Mouse (Mus musculus) testis, adult 2 months (tissue): Measurements from ENCODE around the gene Itm2b. TPM values are rescaled to one million over a fixed set of nuclear protein-coding genes. Genes with fewer than 3 reads are reported as not detected.

ENCODE experiments used
- H3K27ac ChIP-seq: fragments of 200-500 bp; 2 replicates; pipeline ENCODE4 v1.5.1; 2012; ENCODE audit warnings: low read depth, low read length; ENCODE audit not compliant: control insufficient read depth, insufficient read depth
- H3K27me3 ChIP-seq: fragments of 200-500 bp; 2 replicates; pipeline ENCODE4 v1.6.1; 2012; ENCODE audit warnings: mild to moderate bottlenecking, low read length, moderate library complexity; ENCODE audit not compliant: control insufficient read depth, insufficient read depth
- H3K36me3 ChIP-seq: fragments of 200-500 bp; 2 replicates; pipeline ENCODE4 v1.6.1; 2012; ENCODE audit warnings: mild to moderate bottlenecking, low read length; ENCODE audit not compliant: control insufficient read depth, insufficient read depth
- H3K4me1 ChIP-seq: fragments of 200-500 bp; 2 replicates; pipeline ENCODE4 v1.6.1; 2012; ENCODE audit warnings: low read length; ENCODE audit not compliant: control insufficient read depth, insufficient read depth
- H3K4me3 ChIP-seq: fragments of 200-500 bp; 2 replicates; pipeline ENCODE4 v1.5.1; 2012; ENCODE audit warnings: low read depth, mild to moderate bottlenecking, low read length, moderate library complexity, mixed read lengths; ENCODE audit not compliant: control insufficient read depth
- CTCF ChIP-seq: fragments of 200-500 bp; IDR thresholded peaks from 2 replicates; pipeline ENCODE4 v1.5.1; 2012; ENCODE audit warnings: low read depth, mild to moderate bottlenecking, inconsistent platforms, low read length, moderate library complexity; ENCODE audit not compliant: control insufficient read depth, insufficient read depth, insufficient replicate concordance
- POLR2A ChIP-seq: fragments of 200-500 bp; IDR thresholded peaks from 2 replicates; pipeline ENCODE4 v1.6.1; 2012; ENCODE audit warnings: low read depth, mild to moderate bottlenecking, inconsistent platforms, low read length, moderate library complexity; ENCODE audit not compliant: control insufficient read depth
- polyA plus RNA-seq: library from polyadenylated mRNA; depleted of rRNA; stranded (reverse); fragments of >200 nt; gene quantifications from 2 replicates; pipeline ENCODE4 v1.2.3, GENCODE M21; 2012

The Itm2b gene
- polyA plus RNA-seq, 1 experiment: 330 TPM

DNA sequence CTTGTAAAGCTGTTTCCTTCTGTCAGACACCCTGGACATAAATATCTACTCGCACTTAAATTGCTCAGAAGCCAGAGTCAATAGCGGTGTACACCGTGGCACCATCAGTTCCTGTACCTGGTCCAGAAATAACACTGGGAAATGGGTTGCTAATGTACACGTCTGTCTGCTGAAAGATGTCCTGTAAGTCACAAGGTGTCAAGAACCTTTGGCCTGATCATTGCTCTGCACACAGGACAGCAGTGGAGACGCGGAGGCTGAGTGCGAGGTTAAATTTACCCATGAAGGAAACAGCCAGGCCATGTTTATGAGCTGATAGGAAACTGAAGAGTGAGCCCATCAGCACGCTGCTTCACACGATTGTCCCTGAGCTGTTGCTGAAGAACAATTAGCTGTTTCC lies 37.8 kb downstream of the Itm2b start:
- Histone ChIP-seq H3K4me3 (no peak overlapping the region), H3K27ac (no peak overlapping the region), H3K27me3 (no peaks in the 10 kb centered on the region), H3K36me3 (no peaks in the 10 kb centered on the region), H3K4me1 (no peaks in the 10 kb centered on the region)
- no peak for TF ChIP-seq POLR2A
- no peak for TF ChIP-seq CTCF

DNA sequence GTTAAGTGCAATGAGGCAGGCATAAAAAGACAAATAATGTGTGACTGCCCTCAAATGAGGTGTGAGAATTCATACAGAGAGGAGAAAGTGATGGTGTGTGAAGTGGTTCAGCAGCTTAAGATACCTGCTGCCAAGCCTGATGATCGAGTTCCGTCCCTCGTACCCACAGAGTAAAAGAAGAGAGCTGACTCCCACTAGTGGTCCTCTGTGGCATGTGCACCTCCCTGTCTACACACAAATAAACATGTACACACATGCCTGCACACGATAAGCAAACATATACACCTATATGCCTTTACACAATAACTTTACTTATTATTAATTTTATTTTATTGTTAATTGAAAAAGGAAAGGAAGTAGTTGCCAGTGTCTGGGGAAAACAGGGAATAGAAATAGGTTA lies 39.5 kb downstream of the Itm2b start:
- Histone ChIP-seq H3K4me3 (no peak overlapping the region), H3K36me3 (no peaks in the 10 kb centered on the region), H3K27me3 (no peaks in the 10 kb centered on the region), H3K27ac (no peak overlapping the region), H3K4me1 (no peaks in the 10 kb centered on the region)
- TF ChIP-seq CTCF: no peak
- no peak for TF ChIP-seq POLR2A

DNA sequence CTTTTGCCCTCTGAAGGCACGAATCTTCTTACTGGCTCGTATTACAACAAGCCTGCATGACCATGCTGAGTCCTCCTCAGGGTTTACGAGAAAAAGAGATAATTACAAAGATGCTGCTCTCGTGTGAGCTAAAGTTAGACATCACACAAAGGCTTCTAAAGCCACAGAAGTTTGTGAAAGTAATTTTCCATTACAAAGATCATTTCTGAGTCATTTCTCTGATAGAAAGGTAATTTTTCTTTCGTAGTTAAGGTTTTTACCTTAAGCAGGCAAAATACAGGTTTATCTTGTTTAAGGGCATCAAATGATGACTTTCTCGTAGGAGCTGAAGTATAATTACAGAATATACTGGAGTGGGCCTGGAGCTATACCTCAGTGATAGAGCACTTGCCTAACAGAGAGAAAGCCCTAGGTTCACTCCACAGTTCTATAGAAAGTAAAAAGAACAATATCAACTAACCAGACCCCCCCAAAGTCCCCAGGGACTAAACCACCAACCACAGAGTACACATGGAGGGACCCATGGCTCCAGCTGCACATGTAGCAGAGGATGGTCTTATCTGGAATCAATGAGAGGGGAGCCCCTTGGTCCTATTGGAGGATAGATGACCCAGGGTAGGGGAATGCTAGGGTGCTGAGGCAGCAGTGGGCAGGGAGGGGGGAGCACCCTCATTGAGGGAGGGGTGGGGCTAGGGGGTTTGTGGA lies 44.9 kb downstream of the Itm2b start:
- no peaks in the 10 kb centered on the region for H3K27me3 ChIP-seq
- no peak overlapping the region for H3K27ac ChIP-seq
- no peak overlapping the region for H3K4me3 ChIP-seq
- H3K36me3 ChIP-seq: no peaks in the 10 kb centered on the region
- no peak for TF ChIP-seq POLR2A
- peaks cover 3% of the 10 kb centered on the region for H3K4me1 ChIP-seq

DNA sequence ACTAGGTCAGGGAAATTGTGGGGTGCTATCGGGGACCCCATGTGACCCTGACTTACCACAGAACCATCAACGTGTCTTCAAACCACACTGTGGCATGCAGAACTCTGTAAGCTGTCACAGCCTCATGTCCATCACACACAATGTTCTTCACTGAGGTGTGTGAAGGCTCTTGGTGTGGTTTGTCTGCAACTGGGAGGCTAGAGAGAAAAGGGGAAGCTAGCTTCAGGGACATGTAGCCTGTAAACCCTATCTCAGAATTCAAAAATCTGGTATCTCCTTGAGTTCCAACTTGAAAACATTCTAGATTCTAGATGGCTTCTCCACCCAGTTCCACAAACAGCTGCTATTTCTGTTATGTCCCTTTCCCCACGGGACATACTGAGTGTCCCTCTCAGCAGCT lies 45.5 kb downstream of the Itm2b start:
- H3K27me3 ChIP-seq: no peaks in the 10 kb centered on the region
- TF ChIP-seq POLR2A (no peak), CTCF (no peak)
- peaks cover 3% of the 10 kb centered on the region for H3K4me1 ChIP-seq
- H3K4me3 ChIP-seq: no peak overlapping the region
- no peaks in the 10 kb centered on the region for H3K36me3 ChIP-seq
- H3K27ac ChIP-seq: no peak overlapping the region

DNA sequence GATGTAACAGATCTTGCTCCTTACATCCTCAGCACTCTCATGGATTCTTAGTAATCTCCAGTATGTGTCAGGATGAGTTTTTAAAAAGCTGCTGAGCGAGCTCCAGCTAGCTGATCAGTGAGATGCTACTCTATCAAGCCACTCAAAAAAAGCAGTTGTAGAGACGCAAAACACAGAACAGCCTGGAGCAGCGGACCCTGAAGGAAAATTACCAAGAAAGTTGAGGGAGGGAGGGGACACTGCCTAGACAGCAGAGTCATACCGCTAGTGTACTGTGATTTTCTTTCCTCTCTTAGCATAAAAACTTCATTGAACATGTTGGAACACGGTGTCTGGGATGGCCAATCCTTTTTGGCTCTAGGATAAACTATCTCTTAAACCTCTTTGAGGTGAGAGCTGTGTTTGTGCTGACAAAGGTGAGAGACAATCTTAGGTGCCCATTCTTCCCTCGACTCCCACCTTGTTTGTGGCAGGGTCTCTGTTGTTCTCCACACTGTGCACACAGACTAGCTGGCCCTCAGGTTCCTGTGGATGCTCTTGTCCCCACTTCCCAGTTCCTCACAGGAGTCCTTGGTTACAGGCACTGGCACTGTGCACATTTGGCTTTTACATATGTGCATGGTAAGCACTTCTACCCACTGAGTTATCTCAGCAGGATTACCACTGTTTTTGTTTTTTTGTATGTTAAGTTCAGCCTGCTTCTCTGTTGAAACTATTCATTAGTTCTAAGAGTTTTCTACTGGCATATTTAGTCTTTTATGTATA lies 48.6 kb downstream of the Itm2b start:
- Histone ChIP-seq H3K27me3 (no peaks in the 10 kb centered on the region), H3K4me1 (peaks cover 3% of the 10 kb centered on the region), H3K36me3 (no peaks in the 10 kb centered on the region), H3K27ac (no peak overlapping the region), H3K4me3 (no peak overlapping the region)
- no peak for TF ChIP-seq POLR2A
- TF ChIP-seq CTCF: no peak

DNA sequence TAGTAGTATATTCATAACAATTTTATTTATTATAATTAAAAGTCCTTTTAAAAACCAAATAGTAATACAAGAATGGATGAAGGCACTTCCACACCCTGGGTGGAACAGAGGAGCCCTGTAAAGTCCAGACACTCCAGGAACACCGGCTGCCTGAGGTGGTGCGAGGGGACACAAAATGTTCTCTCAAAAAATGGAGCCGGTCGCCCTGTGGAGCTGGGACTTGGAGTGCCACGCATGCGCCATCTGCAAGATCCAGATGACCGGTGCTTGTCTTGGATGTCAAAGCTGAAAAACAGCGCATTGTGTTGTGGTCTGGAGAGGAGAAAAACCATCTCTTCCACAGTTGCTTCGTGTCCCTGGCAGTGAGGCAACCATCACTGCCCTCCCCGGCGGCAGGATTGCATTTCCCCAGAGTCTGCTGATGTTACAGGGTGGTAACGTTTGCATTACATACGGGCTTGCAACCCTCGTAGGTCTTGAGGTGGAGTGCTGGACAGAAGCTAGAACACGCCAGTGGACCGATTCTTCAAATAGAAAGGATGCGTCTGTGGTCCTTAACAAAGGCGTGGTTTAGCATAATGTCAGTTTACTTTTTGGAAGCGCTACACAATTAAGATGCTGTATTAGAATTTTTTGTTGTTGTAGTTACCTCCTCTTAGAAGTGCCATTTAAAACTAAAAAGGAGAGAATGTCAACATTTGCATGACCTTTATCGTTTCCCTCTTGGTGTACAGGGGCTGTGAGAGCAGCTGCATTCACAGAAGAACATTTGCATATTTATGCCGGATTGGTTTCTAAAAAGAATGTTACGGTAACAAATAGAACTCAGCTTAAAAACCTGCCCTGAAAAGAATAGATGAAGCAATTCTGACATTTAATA lies 49.9 kb downstream of the Itm2b start:
- peaks cover 3% of the 10 kb centered on the region for H3K4me1 ChIP-seq

DNA sequence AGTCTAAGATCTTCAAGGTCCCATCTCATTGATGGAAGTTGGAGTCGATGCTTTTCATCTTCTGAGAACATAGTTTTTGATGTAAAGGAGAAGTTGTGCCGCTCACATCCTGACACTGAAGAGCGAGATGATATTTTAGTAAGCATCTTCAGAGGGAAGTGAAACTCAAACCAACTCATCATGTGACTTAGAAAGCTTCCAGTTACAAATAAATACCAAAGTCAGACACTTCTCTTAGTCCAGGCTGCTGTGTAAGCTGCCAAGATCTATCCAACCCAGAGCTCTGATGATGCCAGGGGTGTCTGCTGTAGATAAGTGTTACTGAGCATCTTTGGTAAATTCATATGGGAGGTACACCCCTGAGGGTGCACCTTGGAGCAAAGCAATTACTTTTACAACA lies 51.2 kb downstream of the Itm2b start:
- no peaks in the 10 kb centered on the region for H3K27me3 ChIP-seq
- no peaks in the 10 kb centered on the region for H3K36me3 ChIP-seq
- H3K4me1 ChIP-seq: no peaks in the 10 kb centered on the region; the same call in 1 of the 2 replicates
- no peak overlapping the region for H3K4me3 ChIP-seq
- no peak overlapping the region for H3K27ac ChIP-seq
- TF ChIP-seq CTCF: no peak
- no peak for TF ChIP-seq POLR2A

More for the DNA sequence above, 49.9 kb downstream of the Itm2b start:
- no peaks in the 10 kb centered on the region for H3K36me3 ChIP-seq
- no peaks in the 10 kb centered on the region for H3K27me3 ChIP-seq
- no peak overlapping the region for H3K27ac ChIP-seq
- no peak for TF ChIP-seq POLR2A
- no peak for TF ChIP-seq CTCF
- no peak overlapping the region for H3K4me3 ChIP-seq
